Mouse (Mus musculus): ENCODE results near the gene Rab6b. TPM values are rescaled to one million over a fixed set of nuclear protein-coding genes. Genes with fewer than 3 reads are reported as not detected.

Rab6b gene
- polyA plus RNA-seq (2015; fragmentation: Nextera tagmentation; extraction: Ambion mirVana): 5.7 and 7.8 TPM in 2 replicates

DNA sequence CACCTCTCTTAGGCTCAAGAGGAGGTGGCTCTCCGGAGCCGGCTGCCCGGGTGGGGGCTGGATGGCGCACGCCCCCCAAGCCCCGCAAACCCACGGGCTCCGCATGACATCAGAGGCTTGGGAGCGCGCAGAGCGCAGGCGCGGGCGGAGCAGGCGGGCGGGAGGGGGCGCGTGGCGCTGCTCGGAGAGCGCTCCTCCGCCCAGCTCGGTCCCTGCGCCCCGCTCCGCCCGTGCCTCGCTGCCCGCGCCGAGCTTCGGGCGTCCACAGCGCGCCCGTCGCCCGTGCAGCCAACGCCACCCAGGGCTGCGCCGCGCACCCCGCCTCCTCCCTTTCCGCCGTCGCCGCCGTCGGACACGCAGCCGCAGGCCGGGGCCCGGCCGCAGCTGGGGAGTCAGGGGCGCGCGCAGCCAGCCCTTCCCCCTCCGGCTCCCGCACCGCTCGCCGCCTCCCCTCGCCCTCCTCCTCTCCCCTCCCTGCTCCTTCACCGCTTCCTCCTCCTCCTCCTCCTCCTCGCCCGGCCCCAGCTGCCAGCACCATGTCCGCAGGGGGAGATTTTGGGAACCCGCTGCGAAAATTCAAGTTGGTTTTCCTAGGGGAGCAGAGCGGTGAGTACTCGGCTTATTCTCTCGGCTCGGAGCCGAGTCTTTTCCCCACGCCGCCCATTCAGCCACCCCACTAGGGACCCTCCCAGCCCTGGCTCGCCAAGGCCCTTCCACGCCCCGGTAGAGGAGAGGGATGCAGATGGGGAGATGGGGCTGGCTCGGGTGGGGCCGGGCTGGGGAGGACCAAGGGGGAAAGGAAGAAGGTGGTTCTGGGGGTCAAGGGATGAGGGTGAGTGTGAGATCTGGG is at the start of gene Rab6b:
Rab6b (plus strand) TSS at position 167 of the 850 bp plus-strand sequence.
- peaks cover 49% of the 10 kb centered on the region for H3K27me3 ChIP-seq
- ATAC-seq (ENCODE audit: insufficient number of reproducible peaks, low FRiP score, low TSS enrichment, low read depth): 0 out of 2 replicates have a peak, but pooled peaks have one; percentile 46
- no peaks in the 10 kb centered on the region for H3K36me3 ChIP-seq

DNA sequence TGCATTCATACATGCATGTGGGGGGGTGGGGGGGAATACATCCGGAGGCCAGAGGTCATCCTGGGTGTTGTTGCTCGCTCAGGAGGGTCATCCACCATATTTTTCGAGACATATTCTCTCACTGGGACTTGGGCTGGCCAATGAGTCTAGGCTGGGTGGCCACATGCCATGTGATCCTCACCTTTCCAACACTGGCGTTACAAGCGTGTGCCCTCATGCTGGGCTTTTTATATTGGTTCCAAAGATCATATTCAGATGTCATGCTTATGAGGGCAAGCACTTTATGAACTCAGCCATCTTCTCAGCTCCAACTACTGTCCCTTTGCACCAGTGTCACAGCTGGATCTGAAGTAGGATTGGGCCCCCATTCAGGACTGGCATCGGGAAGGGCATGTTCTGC is 48.0 kb upstream of the Rab6b start:
- no peaks in the 10 kb centered on the region for H3K27me3 ChIP-seq
- H3K4me1 ChIP-seq: peaks cover 15% of the 10 kb centered on the region
- no peak overlapping the region for H3K27ac ChIP-seq
- H3K9ac ChIP-seq: no peak overlapping the region
- WGBS: 90% methylated on average over 6 of the region's 6 CpGs
- no peaks in the 10 kb centered on the region for H3K9me3 ChIP-seq
- ATAC-seq (ENCODE audit: insufficient number of reproducible peaks, low FRiP score, low TSS enrichment, low read depth): no peak
- no peak overlapping the region for H3K4me3 ChIP-seq
- no peak overlapping the region for H3K4me2 ChIP-seq
- H3K36me3 ChIP-seq: no peaks in the 10 kb centered on the region

More for the DNA sequence above, at the start of gene Rab6b:
- WGBS: under 1% methylated on average over 59 of the region's 81 CpGs
- H3K4me1 ChIP-seq: peaks cover 26% of the 10 kb centered on the region
- H3K4me2 ChIP-seq: peak within 1 kb of the TSS; percentile 94
- peak within 1 kb of the TSS; percentile 61; the same call in 1 of the 2 replicates for H3K9ac ChIP-seq
- H3K9me3 ChIP-seq: no peaks in the 10 kb centered on the region
- H3K27ac ChIP-seq: no peak within 1 kb of the TSS
- peak within 1 kb of the TSS; percentile 62 for H3K4me3 ChIP-seq

GRCm38 (mm10) chr9:103066845-103067244 is 44.7 kb upstream of the Rab6b start:
- 54% methylated on average over 8 of the region's 8 CpGs for WGBS
- no peaks in the 10 kb centered on the region for H3K36me3 ChIP-seq
- H3K4me2 ChIP-seq: no peak overlapping the region
- H3K27ac ChIP-seq: peak overlapping the region; percentile 33; the same call in 1 of the 2 replicates
- H3K4me3 ChIP-seq: no peak overlapping the region
- H3K9me3 ChIP-seq: no peaks in the 10 kb centered on the region
- 0 out of 2 replicates have a peak, but pooled peaks have one; percentile 40 for ATAC-seq (ENCODE audit: insufficient number of reproducible peaks, low FRiP score, low TSS enrichment, low read depth)
- H3K4me1 ChIP-seq: peaks cover 12% of the 10 kb centered on the region
- no peak overlapping the region for H3K9ac ChIP-seq
- no peaks in the 10 kb centered on the region for H3K27me3 ChIP-seq

DNA sequence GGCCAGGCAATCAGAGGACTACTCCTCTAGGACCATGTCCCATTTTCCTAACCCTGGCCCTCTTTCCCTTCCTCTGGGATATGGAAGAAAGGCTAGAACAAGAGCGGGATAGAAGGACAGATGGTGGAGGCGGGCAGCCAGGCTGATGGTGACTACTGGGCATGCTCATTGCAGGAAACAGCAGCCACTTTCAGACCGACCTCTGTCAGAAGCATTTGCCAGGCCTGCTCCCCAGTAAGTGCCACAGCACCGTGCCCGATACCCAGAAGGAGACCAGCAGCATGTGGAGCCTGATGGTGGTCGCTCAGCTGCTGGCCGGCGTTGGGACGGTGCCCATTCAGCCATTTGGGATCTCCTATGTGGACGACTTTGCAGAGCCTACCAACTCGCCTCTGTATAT is 43.9 kb upstream of the Rab6b start:
- Histone ChIP-seq H3K4me1 (peaks cover 16% of the 10 kb centered on the region), H3K27me3 (no peaks in the 10 kb centered on the region), H3K9me3 (no peaks in the 10 kb centered on the region), H3K27ac (no peak overlapping the region), H3K9ac (no peak overlapping the region), H3K4me3 (no peak overlapping the region), H3K4me2 (no peak overlapping the region), H3K36me3 (no peaks in the 10 kb centered on the region)
- no peak for ATAC-seq (ENCODE audit: insufficient number of reproducible peaks, low FRiP score, low TSS enrichment, low read depth)
- 92% methylated on average over 11 of the region's 11 CpGs for WGBS

- H3K27me3 ChIP-seq: no peaks in the 10 kb centered on the region
- 89% methylated on average over 8 of the region's 8 CpGs for WGBS
Observed at GRCm38 (mm10) chr9:103068769-103069168, 42.8 kb upstream of the Rab6b start.

DNA sequence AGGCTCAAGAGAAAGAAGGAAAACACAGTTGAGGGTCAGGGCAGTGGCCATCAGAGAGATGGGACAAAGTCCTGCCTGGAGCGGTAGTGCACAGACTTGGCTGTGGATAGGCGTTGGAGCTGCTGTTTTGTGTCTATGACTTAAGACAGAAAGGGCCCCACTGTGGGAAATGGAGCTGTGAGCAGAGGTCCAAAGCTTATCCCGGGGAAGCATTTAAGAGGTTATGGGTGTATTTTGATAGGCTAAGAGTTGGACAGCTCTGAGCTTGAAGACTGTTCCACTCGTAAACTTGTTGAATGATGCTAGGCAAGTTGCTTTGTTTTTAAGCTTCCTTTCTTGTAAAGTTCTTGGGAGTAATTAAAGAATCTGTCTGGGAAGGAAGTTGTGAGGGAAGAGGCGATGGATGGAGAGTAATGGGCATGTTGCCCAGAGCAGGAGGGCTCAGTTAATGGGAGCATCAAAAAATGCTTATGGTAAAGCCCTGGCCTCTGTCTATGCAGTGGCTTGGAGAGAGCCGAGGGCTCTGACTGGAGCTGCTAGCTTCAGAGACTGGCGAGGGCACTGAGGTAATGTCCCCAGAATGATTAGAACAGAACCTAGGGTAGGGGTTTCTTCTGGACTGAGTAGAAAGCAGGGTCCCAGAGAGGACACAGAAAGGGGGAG is 39.9 kb upstream of the Rab6b start:
- WGBS: 54% methylated on average over 7 of the region's 7 CpGs
- Histone ChIP-seq H3K27me3 (no peaks in the 10 kb centered on the region), H3K36me3 (no peaks in the 10 kb centered on the region), H3K4me3 (no peak overlapping the region), H3K9me3 (no peaks in the 10 kb centered on the region), H3K27ac (0 out of 2 replicates have a peak overlapping the region, but pooled peaks have one; percentile 7), H3K4me2 (no peak overlapping the region), H3K4me1 (peaks cover 14% of the 10 kb centered on the region), H3K9ac (no peak overlapping the region)
- ATAC-seq (ENCODE audit: insufficient number of reproducible peaks, low FRiP score, low TSS enrichment, low read depth): 0 out of 2 replicates have a peak, but pooled peaks have one; percentile 35

More at GRCm38 (mm10) chr9:103068769-103069168, 42.8 kb upstream of the Rab6b start:
- no peaks in the 10 kb centered on the region for H3K36me3 ChIP-seq
- peaks cover 16% of the 10 kb centered on the region for H3K4me1 ChIP-seq
- H3K9me3 ChIP-seq: no peaks in the 10 kb centered on the region
- no peak overlapping the region for H3K27ac ChIP-seq
- no peak overlapping the region for H3K4me2 ChIP-seq
- H3K9ac ChIP-seq: no peak overlapping the region
- no peak for ATAC-seq (ENCODE audit: insufficient number of reproducible peaks, low FRiP score, low TSS enrichment, low read depth)
- no peak overlapping the region for H3K4me3 ChIP-seq

GRCm38 (mm10) chr9:103072204-103072599 is 39.4 kb upstream of the Rab6b start:
- Histone ChIP-seq H3K9ac (no peak overlapping the region), H3K36me3 (no peaks in the 10 kb centered on the region)

DNA sequence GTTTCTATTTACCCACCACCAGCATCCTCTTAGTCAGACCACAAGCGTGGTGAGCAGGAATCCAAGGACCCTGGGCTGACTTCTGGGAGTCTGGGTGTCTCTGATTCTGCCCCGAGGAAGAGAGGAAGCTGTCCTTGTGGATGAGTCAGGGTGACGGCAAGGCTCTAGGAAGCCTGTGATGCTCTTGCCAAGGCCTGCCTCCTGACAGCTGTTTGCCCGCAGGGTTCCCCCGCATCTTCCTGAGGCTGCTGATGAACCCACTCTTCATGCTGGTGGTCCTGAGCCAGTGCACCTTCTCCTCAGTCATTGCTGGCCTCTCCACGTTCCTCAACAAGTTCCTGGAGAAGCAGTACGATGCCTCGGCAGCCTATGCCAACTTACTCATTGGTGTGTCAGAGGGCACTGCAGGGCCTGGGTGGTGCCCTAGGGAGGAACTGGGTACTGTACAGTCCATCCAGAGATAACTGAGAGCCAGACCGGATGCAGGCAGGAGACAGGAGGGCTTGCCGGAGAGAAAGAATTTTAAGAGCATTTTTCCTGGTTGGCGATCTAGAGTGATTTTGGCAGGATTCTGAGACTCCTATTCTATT is 38.6 kb upstream of the Rab6b start:
- H3K9ac ChIP-seq: no peak overlapping the region
- H3K4me3 ChIP-seq: no peak overlapping the region
- H3K4me2 ChIP-seq: no peak overlapping the region
- no peak for ATAC-seq (ENCODE audit: insufficient number of reproducible peaks, low FRiP score, low TSS enrichment, low read depth)
- H3K27ac ChIP-seq: no peak overlapping the region
- H3K36me3 ChIP-seq: no peaks in the 10 kb centered on the region
- H3K27me3 ChIP-seq: no peaks in the 10 kb centered on the region
- no peaks in the 10 kb centered on the region for H3K9me3 ChIP-seq
- H3K4me1 ChIP-seq: peaks cover 8% of the 10 kb centered on the region; the same call in 1 of the 2 replicates
- 81% methylated on average over 11 of the region's 11 CpGs for WGBS

More at GRCm38 (mm10) chr9:103072204-103072599, 39.4 kb upstream of the Rab6b start:
- H3K4me3 ChIP-seq: no peak overlapping the region
- no peak for ATAC-seq (ENCODE audit: insufficient number of reproducible peaks, low FRiP score, low TSS enrichment, low read depth)
- WGBS: 84% methylated on average over 6 of the region's 6 CpGs
- peaks cover 9% of the 10 kb centered on the region; the same call in 1 of the 2 replicates for H3K4me1 ChIP-seq
- no peaks in the 10 kb centered on the region for H3K9me3 ChIP-seq
- no peak overlapping the region for H3K27ac ChIP-seq
- no peak overlapping the region for H3K4me2 ChIP-seq
- H3K27me3 ChIP-seq: no peaks in the 10 kb centered on the region

DNA sequence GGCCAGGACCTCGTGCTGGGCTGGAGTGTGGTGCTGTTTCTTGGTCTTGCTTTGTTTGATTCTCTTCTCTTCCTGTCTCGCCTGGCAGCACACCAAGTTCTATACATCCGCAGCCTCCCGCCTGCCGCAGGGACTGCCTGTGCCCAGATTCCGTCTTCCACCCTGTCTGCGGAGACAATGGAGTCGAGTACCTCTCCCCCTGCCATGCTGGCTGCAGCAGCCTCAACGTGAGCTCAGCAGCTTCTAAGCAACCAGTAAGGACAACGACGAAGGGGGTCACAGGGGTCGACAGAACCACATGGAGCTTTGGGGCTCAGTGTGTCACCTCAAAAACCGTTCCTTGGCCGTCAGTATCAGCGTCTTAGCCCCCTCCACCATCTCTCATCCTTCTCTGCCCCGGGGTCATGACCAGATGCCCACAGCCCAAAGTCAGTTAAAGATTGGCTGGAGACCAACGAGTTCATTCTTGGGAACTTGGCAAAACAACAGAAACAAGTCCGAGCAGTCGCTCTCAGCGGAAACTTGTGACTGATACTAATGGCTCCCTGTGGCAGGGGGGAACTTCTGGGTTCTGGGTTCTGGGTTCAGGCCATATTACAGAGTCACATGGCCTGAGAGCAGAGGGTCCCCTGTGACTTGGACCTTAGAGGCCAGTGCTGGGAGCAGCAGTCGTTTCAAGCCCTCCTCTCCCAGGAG is 34.6 kb upstream of the Rab6b start:
- H3K4me3 ChIP-seq: no peak overlapping the region
- H3K4me1 ChIP-seq: peaks cover 3% of the 10 kb centered on the region; the same call in 1 of the 2 replicates
- no peaks in the 10 kb centered on the region for H3K36me3 ChIP-seq
- no peak overlapping the region for H3K27ac ChIP-seq
- H3K9ac ChIP-seq: no peak overlapping the region
- no peak overlapping the region for H3K4me2 ChIP-seq
- ATAC-seq (ENCODE audit: insufficient number of reproducible peaks, low FRiP score, low TSS enrichment, low read depth): no peak; the same call in 1 of the 2 replicates
- no peaks in the 10 kb centered on the region for H3K9me3 ChIP-seq
- WGBS: 65% methylated on average over 21 of the region's 21 CpGs
- H3K27me3 ChIP-seq: no peaks in the 10 kb centered on the region

- Histone ChIP-seq H3K27me3 (no peaks in the 10 kb centered on the region), H3K27ac (no peak overlapping the region), H3K9me3 (no peaks in the 10 kb centered on the region), H3K4me1 (peaks cover 4% of the 10 kb centered on the region; the same call in 1 of the 2 replicates), H3K4me2 (no peak overlapping the region), H3K9ac (no peak overlapping the region), H3K36me3 (no peaks in the 10 kb centered on the region), H3K4me3 (no peak overlapping the region)
- ATAC-seq (ENCODE audit: insufficient number of reproducible peaks, low FRiP score, low TSS enrichment, low read depth): no peak
- 86% methylated on average over 6 of the region's 6 CpGs for WGBS
Observed at GRCm38 (mm10) chr9:103078194-103078691, 33.3 kb upstream of the Rab6b start.

DNA sequence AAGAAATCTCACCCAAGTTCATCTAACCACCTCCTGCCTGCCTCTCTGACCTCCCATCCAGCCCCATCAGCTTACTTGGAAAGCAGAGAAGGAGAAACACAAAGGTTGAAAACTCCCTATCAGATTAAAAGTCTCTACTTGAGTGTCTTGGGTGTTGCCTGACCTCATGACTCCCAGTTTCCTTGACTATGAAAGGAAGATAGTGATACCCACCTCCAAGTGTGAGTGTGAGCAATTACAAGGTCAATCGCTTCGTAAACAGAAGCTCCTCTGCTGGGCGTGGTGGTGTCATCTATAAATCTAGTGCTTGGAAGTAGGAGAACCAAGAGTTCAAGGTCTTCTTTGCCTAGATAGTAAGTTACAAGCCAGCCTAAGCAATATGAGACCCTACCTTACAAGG is 31.4 kb upstream of the Rab6b start:
- Histone ChIP-seq H3K4me1 (peaks cover 4% of the 10 kb centered on the region; the same call in 1 of the 2 replicates), H3K9me3 (no peaks in the 10 kb centered on the region), H3K27me3 (no peaks in the 10 kb centered on the region), H3K36me3 (no peaks in the 10 kb centered on the region), H3K4me2 (no peak overlapping the region), H3K4me3 (no peak overlapping the region), H3K9ac (no peak overlapping the region), H3K27ac (no peak overlapping the region)
- WGBS: 92% methylated on average over 3 of the region's 3 CpGs
- no peak for ATAC-seq (ENCODE audit: insufficient number of reproducible peaks, low FRiP score, low TSS enrichment, low read depth)
